Comparison of ENCODE assay signal across 8 mouse cellular contexts in genomic region chr19:32030430-32030829, GRCm38 (mm10).
DNase-seq lines count a peak whose midpoint lies in the region; ATAC-seq and TF ChIP-seq lines count a peak whose summit lies in the region.

No protein-coding gene starts in this region.

- H3K27ac ChIP-seq in forebrain, embryonic 11.5 days (ENCODE audit: low read depth, low read length): no peak overlapping the region
- H3K27ac ChIP-seq in forebrain, embryonic 10.5 days: no peak overlapping the region
- H3K27ac ChIP-seq in neural tube, embryonic 15.5 days (replicated peaks): no peak overlapping the region
- no peak overlapping the region for H3K27ac ChIP-seq in limb, embryonic 14.5 days (replicated peaks; ENCODE audit: low read depth, low read length)

- H3K4me2 ChIP-seq in forebrain, embryonic 11.5 days (ENCODE audit: low read depth, low read length, severe bottlenecking): no peak overlapping the region
- H3K4me2 ChIP-seq in neural tube, embryonic 15.5 days: no peak overlapping the region
- H3K4me2 ChIP-seq in limb, embryonic 14.5 days (replicated peaks; ENCODE audit: low read depth, low read length, severe bottlenecking): no peak overlapping the region

- no peak for DNase-seq in forebrain, embryonic 11.5 days (ENCODE audit: low spot score)
- no peak for DNase-seq in forebrain, embryonic 10.5 days (ENCODE audit: extremely low spot score, low spot score)
- peak; percentile 21 for DNase-seq in neural tube, embryonic 10.5 days (ENCODE audit: extremely low spot score, low spot score)
- peak; percentile 68 for DNase-seq in c-Kit-positive CD71-positive TER-119-positive erythroid progenitor cells, embryonic 14.5 days (ENCODE audit: low spot score)
- peak; percentile 29 to 32 for DNase-seq in heart, postnatal 36 days
- peak; percentile 76 for DNase-seq in limb, embryonic 14.5 days (ENCODE audit: low spot score)
- DNase-seq in right cerebral cortex, postnatal 14 days: peak; percentile 15

- ATAC-seq in forebrain, embryonic 11.5 days (replicated peaks; ENCODE audit: low FRiP score): peak; percentile 51; the same call in 1 of the 2 replicates
- no peak for ATAC-seq in neural tube, embryonic 15.5 days (ENCODE audit: low FRiP score)
- no peak for ATAC-seq in limb, embryonic 14.5 days (ENCODE audit: low FRiP score, low read depth)

- 8% methylated on average over 1 of the region's 1 CpGs for WGBS in forebrain, embryonic 11.5 days
- WGBS in forebrain, embryonic 10.5 days: 13% methylated on average over 1 of the region's 1 CpGs
- 3% methylated on average over 1 of the region's 1 CpGs for WGBS in neural tube, embryonic 15.5 days
- WGBS in limb, embryonic 14.5 days: 3% methylated on average over 1 of the region's 1 CpGs

- no peaks in the 10 kb centered on the region for H3K4me1 ChIP-seq in forebrain, embryonic 11.5 days (replicated peaks; ENCODE audit: control insufficient read depth, insufficient read depth, low read length)
- H3K4me1 ChIP-seq in forebrain, embryonic 10.5 days: no peaks in the 10 kb centered on the region
- H3K4me1 ChIP-seq in neural tube, embryonic 15.5 days: no peaks in the 10 kb centered on the region
- no peaks in the 10 kb centered on the region for H3K4me1 ChIP-seq in limb, embryonic 14.5 days (ENCODE audit: control insufficient read depth, insufficient read depth, low read length)

- TF ChIP-seq POLR2A in limb, embryonic 14.5 days (IDR thresholded peaks at IDR 0.05; ENCODE audit: borderline replicate concordance, extremely low read depth, insufficient read depth, insufficient read length): no peak

- no peaks in the 10 kb centered on the region for H3K36me3 ChIP-seq in forebrain, embryonic 11.5 days (ENCODE audit: control insufficient read depth, insufficient read depth, low read length)
- H3K36me3 ChIP-seq in forebrain, embryonic 10.5 days (replicated peaks): no peaks in the 10 kb centered on the region
- no peaks in the 10 kb centered on the region for H3K36me3 ChIP-seq in neural tube, embryonic 15.5 days
- no peaks in the 10 kb centered on the region for H3K36me3 ChIP-seq in limb, embryonic 14.5 days (ENCODE audit: control insufficient read depth, insufficient read depth, low read length)

- intact Hi-C loops in heart, postnatal 36 days (cut with DNase I): loop anchor here (5.0 kb wide), 3 partner anchors 58 to 77 kb away; partner anchors contain the start of gene Asah2

- H3K27me3 ChIP-seq in forebrain, embryonic 11.5 days (ENCODE audit: control insufficient read depth, insufficient read depth, low read length): no peaks in the 10 kb centered on the region
- H3K27me3 ChIP-seq in forebrain, embryonic 10.5 days (ENCODE audit: poor library complexity, severe bottlenecking): no peaks in the 10 kb centered on the region
- no peaks in the 10 kb centered on the region for H3K27me3 ChIP-seq in neural tube, embryonic 15.5 days (replicated peaks)
- no peaks in the 10 kb centered on the region for H3K27me3 ChIP-seq in limb, embryonic 14.5 days (ENCODE audit: control insufficient read depth, insufficient read depth, low read length)

- H3K4me3 ChIP-seq in forebrain, embryonic 11.5 days (ENCODE audit: low read depth, low read length): no peak overlapping the region
- no peak overlapping the region for H3K4me3 ChIP-seq in forebrain, embryonic 10.5 days
- H3K4me3 ChIP-seq in neural tube, embryonic 15.5 days (replicated peaks): no peak overlapping the region
- H3K4me3 ChIP-seq in limb, embryonic 14.5 days (replicated peaks; ENCODE audit: low read length): no peak overlapping the region

- H3K9me3 ChIP-seq in forebrain, embryonic 11.5 days (ENCODE audit: control insufficient read depth, low read length): no peaks in the 10 kb centered on the region
- no peaks in the 10 kb centered on the region for H3K9me3 ChIP-seq in forebrain, embryonic 10.5 days
- H3K9me3 ChIP-seq in neural tube, embryonic 15.5 days (replicated peaks): no peaks in the 10 kb centered on the region
- no peaks in the 10 kb centered on the region for H3K9me3 ChIP-seq in limb, embryonic 14.5 days (ENCODE audit: control insufficient read depth, low read length)

- no peak overlapping the region for H3K9ac ChIP-seq in forebrain, embryonic 11.5 days (ENCODE audit: low read length)
- H3K9ac ChIP-seq in neural tube, embryonic 15.5 days (replicated peaks): no peak overlapping the region
- no peak overlapping the region for H3K9ac ChIP-seq in limb, embryonic 14.5 days (ENCODE audit: low read depth, low read length, severe bottlenecking)

Comparison
In these comparisons a context has a peak if more than half of its experiments do, and no peak if none do; other contexts are left out.
1. DNase-seq: peak in neural tube, embryonic 10.5 days (single experiment), c-Kit-positive CD71-positive TER-119-positive erythroid progenitor cells, embryonic 14.5 days (single experiment), heart, postnatal 36 days (2 of 2), limb, embryonic 14.5 days (single experiment) and right cerebral cortex, postnatal 14 days (single experiment); none in forebrain, embryonic 11.5 days (single experiment) and forebrain, embryonic 10.5 days (single experiment).